ENCODE assay signal across 19 mouse cellular contexts in genomic region chr2:156735761-156736335, GRCm38 (mm10). TPM values are rescaled to one million over a fixed set of nuclear protein-coding genes. Genes with fewer than 3 reads are reported as not detected.
DNase-seq lines count a peak whose midpoint lies in the region; ATAC-seq lines count a peak whose summit lies in the region.
"Had no signal": no experiment of that assay in that cellular context is flagged by ENCODE, and none has a peak within 500 bp of the region (broad histone marks: within the 10 kb centered on the region; RNA-seq: fewer than 3 reads in every experiment).

No protein-coding gene starts in this region.

- WGBS in embryonic facial prominence, embryonic 11.5 days: 79% methylated on average over 3 of the region's 3 CpGs
- 76% methylated on average over 3 of the region's 3 CpGs for WGBS in embryonic facial prominence, embryonic 10.5 days
- WGBS in heart, embryonic 16.5 days: 38% methylated on average over 3 of the region's 3 CpGs
- WGBS in forebrain, embryonic 10.5 days: 83% methylated on average over 3 of the region's 3 CpGs
- 79% methylated on average over 3 of the region's 3 CpGs for WGBS in neural tube, embryonic 15.5 days

- H3K9me3 ChIP-seq in embryonic facial prominence, embryonic 11.5 days (replicated peaks; ENCODE audit: control insufficient read depth, low read length): no peaks in the 10 kb centered on the region
- no peaks in the 10 kb centered on the region for H3K9me3 ChIP-seq in embryonic facial prominence, embryonic 10.5 days
- H3K9me3 ChIP-seq in heart, embryonic 16.5 days (replicated peaks; ENCODE audit: control insufficient read depth, low read length): no peaks in the 10 kb centered on the region
- H3K9me3 ChIP-seq in forebrain, embryonic 10.5 days: no peaks in the 10 kb centered on the region
- H3K9me3 ChIP-seq in neural tube, embryonic 15.5 days (replicated peaks): no peaks in the 10 kb centered on the region
- H3K9me3 ChIP-seq: embryonic facial prominence, embryonic 12.5 days; limb, embryonic 12.5 days; midbrain, embryonic 15.5 days had no signal

- H3K36me3 ChIP-seq in embryonic facial prominence, embryonic 11.5 days (replicated peaks; ENCODE audit: control insufficient read depth, insufficient read depth, low read depth, low read length): no peaks in the 10 kb centered on the region
- peaks cover 55% of the 10 kb centered on the region for H3K36me3 ChIP-seq in embryonic facial prominence, embryonic 10.5 days (replicated peaks)
- no peaks in the 10 kb centered on the region for H3K36me3 ChIP-seq in heart, embryonic 16.5 days (ENCODE audit: control insufficient read depth, insufficient read depth)
- peaks cover 34% of the 10 kb centered on the region for H3K36me3 ChIP-seq in forebrain, embryonic 10.5 days (replicated peaks)
- H3K36me3 ChIP-seq in neural tube, embryonic 15.5 days: 0 out of 2 replicates have a peak, but pooled peaks cover 2% of the 10 kb centered on the region
- H3K36me3 ChIP-seq: midbrain, embryonic 15.5 days had no signal

- H3K9ac ChIP-seq in embryonic facial prominence, embryonic 11.5 days (replicated peaks; ENCODE audit: low read length): no peak overlapping the region
- 0 out of 2 replicates have a peak overlapping the region, but pooled peaks have one; percentile 11 for H3K9ac ChIP-seq in heart, embryonic 16.5 days (ENCODE audit: low read length)
- H3K9ac ChIP-seq in neural tube, embryonic 15.5 days (replicated peaks): no peak overlapping the region
- H3K9ac ChIP-seq: embryonic facial prominence, embryonic 12.5 days; limb, embryonic 12.5 days; liver, embryonic 14.5 days; midbrain, embryonic 15.5 days had no signal

- no peak for ATAC-seq in embryonic facial prominence, embryonic 11.5 days (replicated peaks; ENCODE audit: insufficient number of reproducible peaks, low FRiP score, low TSS enrichment, low read depth)
- ATAC-seq in heart, embryonic 16.5 days (replicated peaks; ENCODE audit: extremely low read depth, insufficient read depth, low FRiP score): peak; percentile 19; the same call in 1 of the 2 replicates
- ATAC-seq in neural tube, embryonic 15.5 days (ENCODE audit: low FRiP score): no peak
- ATAC-seq: forebrain, embryonic 16.5 days; inflammation-experienced regulatory T-cells, adult 6 months; midbrain, embryonic 15.5 days had no signal

- H3K4me3 ChIP-seq in embryonic facial prominence, embryonic 11.5 days (ENCODE audit: low read depth, low read length): no peak overlapping the region
- no peak overlapping the region for H3K4me3 ChIP-seq in embryonic facial prominence, embryonic 10.5 days
- no peak overlapping the region for H3K4me3 ChIP-seq in heart, embryonic 16.5 days (ENCODE audit: low read length)
- H3K4me3 ChIP-seq in forebrain, embryonic 10.5 days: no peak overlapping the region
- no peak overlapping the region for H3K4me3 ChIP-seq in neural tube, embryonic 15.5 days (replicated peaks)
- H3K4me3 ChIP-seq: embryonic facial prominence, embryonic 12.5 days; limb, embryonic 12.5 days; midbrain, embryonic 15.5 days had no signal

- no peak overlapping the region for H3K4me2 ChIP-seq in embryonic facial prominence, embryonic 11.5 days (ENCODE audit: low read depth, low read length)
- no peak overlapping the region for H3K4me2 ChIP-seq in heart, embryonic 16.5 days (ENCODE audit: low read depth, low read length)
- H3K4me2 ChIP-seq in neural tube, embryonic 15.5 days: no peak overlapping the region
- H3K4me2 ChIP-seq: embryonic facial prominence, embryonic 12.5 days; limb, embryonic 12.5 days; midbrain, embryonic 15.5 days had no signal

- no peak for DNase-seq in embryonic facial prominence, embryonic 11.5 days (ENCODE audit: low spot score)
- no peak for DNase-seq in embryonic facial prominence, embryonic 10.5 days (ENCODE audit: low spot score)
- DNase-seq in heart, postnatal 4 days: no peak
- DNase-seq in 3T3-L1 (ENCODE audit: low read depth, low spot score) (peak; percentile 80), adipocyte (ENCODE audit: low spot score) (peak; percentile 63)
- no peak for DNase-seq in forebrain, embryonic 10.5 days (ENCODE audit: extremely low spot score, low spot score)
- DNase-seq: kidney, adult 9 months; kidney, postnatal 36 days; layer of hippocampus, adult 9-11 months; right cerebral cortex, postnatal 14 days; thymus, postnatal 14 days had no signal

- H3K27ac ChIP-seq in embryonic facial prominence, embryonic 11.5 days (replicated peaks; ENCODE audit: low read depth, low read length): 0 out of 2 replicates have a peak overlapping the region, but pooled peaks have one; percentile 41
- H3K27ac ChIP-seq in embryonic facial prominence, embryonic 10.5 days (replicated peaks): no peak overlapping the region
- peak overlapping the region; percentile 36; the same call in 1 of the 2 replicates for H3K27ac ChIP-seq in heart, embryonic 16.5 days (ENCODE audit: low read length)
- H3K27ac ChIP-seq in forebrain, embryonic 10.5 days: no peak overlapping the region
- no peak overlapping the region for H3K27ac ChIP-seq in neural tube, embryonic 15.5 days (replicated peaks)
- H3K27ac ChIP-seq: embryonic facial prominence, embryonic 12.5 days; liver, embryonic 14.5 days; midbrain, embryonic 15.5 days had no signal

- H3K27me3 ChIP-seq in embryonic facial prominence, embryonic 11.5 days (ENCODE audit: control insufficient read depth, insufficient read depth, low read length): no peaks in the 10 kb centered on the region
- H3K27me3 ChIP-seq in embryonic facial prominence, embryonic 10.5 days (replicated peaks; ENCODE audit: low read depth, poor library complexity, severe bottlenecking): no peaks in the 10 kb centered on the region
- no peaks in the 10 kb centered on the region for H3K27me3 ChIP-seq in heart, embryonic 16.5 days (ENCODE audit: control insufficient read depth, insufficient read depth, low read length)
- H3K27me3 ChIP-seq in forebrain, embryonic 10.5 days (ENCODE audit: poor library complexity, severe bottlenecking): no peaks in the 10 kb centered on the region
- no peaks in the 10 kb centered on the region for H3K27me3 ChIP-seq in neural tube, embryonic 15.5 days (replicated peaks)
- H3K27me3 ChIP-seq: embryonic facial prominence, embryonic 12.5 days; limb, embryonic 12.5 days; midbrain, embryonic 15.5 days had no signal

- peaks cover 3% of the 10 kb centered on the region; the same call in 1 of the 2 replicates for H3K4me1 ChIP-seq in embryonic facial prominence, embryonic 11.5 days (ENCODE audit: control insufficient read depth, insufficient read depth, low read length)
- H3K4me1 ChIP-seq in embryonic facial prominence, embryonic 10.5 days: peaks cover 55% of the 10 kb centered on the region
- peaks cover 72% of the 10 kb centered on the region for H3K4me1 ChIP-seq in heart, embryonic 16.5 days (ENCODE audit: control insufficient read depth, insufficient read depth, low read length)
- peaks cover 44% of the 10 kb centered on the region for H3K4me1 ChIP-seq in forebrain, embryonic 10.5 days
- peaks cover 62% of the 10 kb centered on the region for H3K4me1 ChIP-seq in neural tube, embryonic 15.5 days

RNA-seq across cellular contexts. Expression of gene Myl9, which starts 39.4 kb away (rescaled TPM):
- polyA plus RNA-seq in embryonic facial prominence, embryonic 11.5 days (2014; fragmentation: Nextera tagmentation; extraction: Ambion mirVana): 128 and 151 TPM in 2 replicates
- 82.9 and 91.7 TPM in 2 replicates for polyA plus RNA-seq in embryonic facial prominence, embryonic 10.5 days (2016; fragmentation: Nextera tagmentation; extraction: Ambion mirVana)
- polyA plus RNA-seq in heart, embryonic 16.5 days (2015; fragmentation: Nextera tagmentation; extraction: Ambion mirVana): 1,725 and 1,731 TPM in 2 replicates
- total RNA-seq in heart, postnatal 4 days (2021): 1,000 to 10,000 TPM; 1,178 to 1,267 TPM
- polyA plus RNA-seq in forebrain, embryonic 10.5 days (2016; fragmentation: Nextera tagmentation; extraction: Ambion mirVana): 79.0 and 80.3 TPM in 2 replicates
- polyA plus RNA-seq in neural tube, embryonic 15.5 days (2015; fragmentation: Nextera tagmentation; extraction: Ambion mirVana): 40.8 and 169 TPM in 2 replicates
- polyA plus RNA-seq: inflammation-experienced regulatory T-cells, adult 6 months had no signal

Comparison
In these comparisons a context has a peak if more than half of its experiments do, and no peak if none do; other contexts are left out.
1. H3K27ac ChIP-seq: peak in embryonic facial prominence, embryonic 11.5 days (single experiment) and heart, embryonic 16.5 days (single experiment); none in embryonic facial prominence, embryonic 10.5 days (single experiment), forebrain, embryonic 10.5 days (single experiment) and neural tube, embryonic 15.5 days (single experiment).
2. DNase-seq: peak in 3T3-L1 (single experiment) and adipocyte (single experiment); none in embryonic facial prominence, embryonic 11.5 days (single experiment), embryonic facial prominence, embryonic 10.5 days (single experiment), heart, postnatal 4 days (single experiment) and forebrain, embryonic 10.5 days (single experiment).
3. RNA of gene Myl9, which starts 39.4 kb away (polyA plus RNA-seq): 1,725 to 1,731 TPM in heart, embryonic 16.5 days; 128 to 151 TPM in embryonic facial prominence, embryonic 11.5 days, 82.9 to 91.7 TPM in embryonic facial prominence, embryonic 10.5 days, 79.0 to 80.3 TPM in forebrain, embryonic 10.5 days and 40.8 to 169 TPM in neural tube, embryonic 15.5 days; every median in the first group is over 10 times any median in the second.